Mouse (Mus musculus) embryonic fibroblast, embryonic 13.5 days (primary cell): ENCODE measurements around the gene Sbpl.

Source experiments
- CTCF ChIP-seq: IDR thresholded peaks from 2 replicates; pipeline ENCODE4 v1.5.1; 2011; ENCODE audit warnings: mild to moderate bottlenecking, control low read depth, low read length, moderate library complexity, borderline replicate concordance; ENCODE audit not compliant: insufficient read depth
- POLR2A ChIP-seq: IDR thresholded peaks from 2 replicates; pipeline ENCODE4 v1.6.1; 2011; ENCODE audit warnings: low read depth, mild to moderate bottlenecking, control low read depth, low read length, moderate library complexity

GRCm38 (mm10) chr17:24000404-24000803, 45.3 kb upstream of the Sbpl start:
- TF ChIP-seq CTCF: no peak
- TF ChIP-seq POLR2A: no peak
